Mouse (Mus musculus) megakaryocyte, embryonic 14.5 days (primary cell): Measurements from ENCODE around the gene Bhlhe23.

Source experiments
- FLI1 ChIP-seq: IDR thresholded peaks from 2 replicates; pipeline ENCODE4 v1.6.1; 2012; ENCODE audit warnings: low read length, inconsistent platforms, mixed read lengths
- GATA1 ChIP-seq: IDR thresholded peaks from 3 replicates; pipeline ENCODE4 v1.6.1; 2012; ENCODE audit warnings: mixed read lengths, low read length, inconsistent platforms, borderline replicate concordance

GRCm38 (mm10) chr2:180748904-180749303, 27.8 kb downstream of the Bhlhe23 start:
- TF ChIP-seq FLI1: no peak
- TF ChIP-seq GATA1: no peak
